19 mouse cellular contexts compared by ENCODE assay signal in the genomic region with DNA sequence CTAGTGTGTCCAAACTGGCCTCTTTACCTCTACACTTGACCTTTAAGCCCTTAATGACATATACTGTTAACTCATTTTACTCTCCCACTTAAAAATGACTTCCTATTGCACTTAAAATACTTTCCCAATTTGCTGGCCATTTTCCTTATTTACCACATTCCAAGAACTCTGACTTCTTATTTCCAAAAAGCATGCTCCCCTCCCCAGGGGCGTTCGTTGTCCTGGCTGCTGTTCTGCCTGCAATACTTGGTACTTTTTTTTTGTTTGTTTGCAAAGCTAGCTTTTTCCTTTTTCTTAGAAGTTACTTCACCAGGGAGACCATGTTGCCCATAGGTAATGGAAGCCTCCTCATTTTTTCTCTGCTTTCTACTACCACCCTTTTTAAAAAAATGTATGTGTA. TPM values are rescaled to one million over a fixed set of nuclear protein-coding genes. Genes with fewer than 3 reads are reported as not detected.
DNase-seq lines count a peak whose midpoint lies in the region; ATAC-seq lines count a peak whose summit lies in the region.
"Had no signal": no experiment of that assay in that cellular context is flagged by ENCODE, and none has a peak within 500 bp of the region (broad histone marks: within the 10 kb centered on the region; RNA-seq: fewer than 3 reads in every experiment).

No protein-coding gene starts in this region.

- no peak for ATAC-seq in erythroblast, adult 5-6 weeks (replicated peaks; ENCODE audit: low FRiP score, poor library complexity, severe bottlenecking)
- ATAC-seq: activated CD4-positive, CD25-positive, alpha-beta regulatory T cell, adult 4 months; CD4-positive, CD25-positive, alpha-beta regulatory T cell, adult 4 months; forebrain, embryonic 13.5 days; forebrain, embryonic 15.5 days; forebrain, postnatal 0 days; Patski had no signal

- intact Hi-C loops in heart, postnatal 10 days (cut with DNase I): no loop called here

- DNase-seq in adrenal gland, postnatal 10 days: peak; percentile 27
- no peak for DNase-seq in adrenal gland, postnatal 25 days
- DNase-seq in heart, adult 11 months: peak; percentile 62
- no peak for DNase-seq in heart, postnatal 10 days
- DNase-seq: adrenal gland, adult 2 months; B cell, adult 2 months; cerebellum, adult 11-12 months; cerebellum, adult 8-10 months; cerebellum, adult 9-11 months; cerebellum, postnatal 14 days; cerebellum, postnatal 36 days; embryo, embryonic 11 days; forebrain, postnatal 0 days had no signal

RNA-seq across cellular contexts. Expression of a gene that starts 18.7 kb away (rescaled TPM):
- total RNA-seq in adrenal gland, postnatal 10 days (2021): 10 to 100 TPM; 37.2 to 37.7 TPM
- total RNA-seq in adrenal gland, postnatal 25 days (2021): 29.6 and 36.7 TPM in 2 replicates
- 10 to 100 TPM; 27.2 to 33.0 TPM for total RNA-seq in heart, postnatal 10 days (2021)
- 1.3 and 1.7 TPM in 2 replicates for total RNA-seq in erythroblast, adult 5-6 weeks (2015; ENCODE audit: low replicate concordance)
- 2.3 and 2.8 TPM in 2 replicates for total RNA-seq in erythroblast, adult 5-6 weeks (2017; ENCODE audit: low replicate concordance)

RNA-seq across cellular contexts. Expression of a gene that starts 41.5 kb away (rescaled TPM):
- 10 to 100 TPM; 33.3 to 37.8 TPM for total RNA-seq in adrenal gland, postnatal 10 days (2021)
- 41.3 and 44.1 TPM in 2 replicates for total RNA-seq in adrenal gland, postnatal 25 days (2021)
- 10 to 100 TPM; 26.0 to 29.2 TPM for total RNA-seq in heart, postnatal 10 days (2021)
- total RNA-seq in erythroblast, adult 5-6 weeks (2015; ENCODE audit: low replicate concordance): 7.5 and 12.7 TPM in 2 replicates
- 20.2 and 24.7 TPM in 2 replicates for total RNA-seq in erythroblast, adult 5-6 weeks (2017; ENCODE audit: low replicate concordance)

RNA-seq across cellular contexts. Expression of a gene that starts 41.7 kb away (rescaled TPM):
- 1 to 10 TPM; 7.5 to 8.2 TPM for total RNA-seq in adrenal gland, postnatal 10 days (2021)
- 8.5 and 10.5 TPM in 2 replicates for total RNA-seq in adrenal gland, postnatal 25 days (2021)
- total RNA-seq in heart, postnatal 10 days (2021): 1 to 10 TPM; 5.5 to 6.2 TPM
- total RNA-seq in erythroblast, adult 5-6 weeks (2015; ENCODE audit: low replicate concordance): 0.77 and 8.8 TPM in 2 replicates
- total RNA-seq in erythroblast, adult 5-6 weeks (2017; ENCODE audit: low replicate concordance): 2.6 and 5.4 TPM in 2 replicates

Comparison
In these comparisons a context has a peak if more than half of its experiments do, and no peak if none do; other contexts are left out.
1. DNase-seq: peak in adrenal gland, postnatal 10 days (single experiment) and heart, adult 11 months (single experiment); none in adrenal gland, postnatal 25 days (single experiment) and heart, postnatal 10 days (0 of 2).